Mouse (Mus musculus): ENCODE data around the gene Armc3. TPM values are rescaled to one million over a fixed set of nuclear protein-coding genes. Genes with fewer than 3 reads are reported as not detected.
"Not testable (repeated sequence)": the region's sequence is repeated elsewhere in the genome, so short reads cannot be mapped to it uniquely, and the experiment has no call there.

Armc3 gene
- total RNA-seq, 2 experiments from 2014 or later: not detected

GRCm38 (mm10) chr2:19269955-19270354 lies 70.9 kb downstream of the Armc3 start:
- intact Hi-C loops (cut with DNase I): loop anchor here (10.0 kb wide), 1 partner anchor 505 kb away; no protein-coding TSS in a partner anchor
- DNase-seq: no peak

GRCm38 (mm10) chr2:19270709-19271120 lies 71.6 kb downstream of the Armc3 start:
- intact Hi-C loops (cut with DNase I): loop anchor here (10.0 kb wide), 1 partner anchor 506 kb away; no protein-coding TSS in a partner anchor
- DNase-seq: no peak

- DNase-seq: no peak
- intact Hi-C loops (cut with DNase I): loop anchor here (10.0 kb wide), 1 partner anchor 510 kb away; no protein-coding TSS in a partner anchor
Observed at GRCm38 (mm10) chr2:19274583-19274982, 75.5 kb downstream of the Armc3 start.

- intact Hi-C loops (cut with DNase I): loop anchor here (2.0 to 10.0 kb wide), 4 partner anchors 403 to 1249 kb away; partner anchors contain the start of gene Bmi1
- DNase-seq: peak; percentile 86 to 92
Observed at GRCm38 (mm10) chr2:19275602-19276539, 76.8 kb downstream of the Armc3 start.

GRCm38 (mm10) chr2:19280331-19280730 lies 81.2 kb downstream of the Armc3 start:
- no peak for DNase-seq
- intact Hi-C loops (cut with DNase I): loop anchor here (2.0 kb wide), 1 partner anchor 898 kb away; no protein-coding TSS in a partner anchor

- intact Hi-C loops (cut with DNase I): no loop called here
- DNase-seq: no peak
Observed at GRCm38 (mm10) chr2:19292366-19292765, 93.3 kb downstream of the Armc3 start.

- no peak for DNase-seq
- intact Hi-C loops (cut with DNase I): no loop called here
Observed at GRCm38 (mm10) chr2:19300345-19301089, 101.4 kb downstream of the Armc3 start.

GRCm38 (mm10) chr2:19301251-19301650 lies 102.1 kb downstream of the Armc3 start:
- intact Hi-C loops (cut with DNase I): no loop called here
- peak; percentile 5 to 10 for DNase-seq

GRCm38 (mm10) chr2:19303087-19303486 lies 104.0 kb downstream of the Armc3 start:
- intact Hi-C loops (cut with DNase I): not testable (repeated sequence)

GRCm38 (mm10) chr2:19310498-19310897 lies 111.4 kb downstream of the Armc3 start:
- DNase-seq: no peak

More at GRCm38 (mm10) chr2:19303087-19303486, 104.0 kb downstream of the Armc3 start:
- not testable (repeated sequence) for DNase-seq

GRCm38 (mm10) chr2:19316056-19316455 lies 117.0 kb downstream of the Armc3 start:
- intact Hi-C loops (cut with DNase I): no loop called here
- no peak for DNase-seq

More at GRCm38 (mm10) chr2:19310498-19310897, 111.4 kb downstream of the Armc3 start:
- intact Hi-C loops (cut with DNase I): no loop called here

- no peak for DNase-seq
- intact Hi-C loops (cut with DNase I): no loop called here
Observed at GRCm38 (mm10) chr2:19316691-19317090, 117.6 kb downstream of the Armc3 start.

- intact Hi-C loops (cut with DNase I); DNase-seq: not testable (repeated sequence)
Observed at GRCm38 (mm10) chr2:19317151-19317812, 118.2 kb downstream of the Armc3 start.

GRCm38 (mm10) chr2:19318499-19318898 lies 119.4 kb downstream of the Armc3 start:
- intact Hi-C loops (cut with DNase I): no loop called here
- DNase-seq: no peak

GRCm38 (mm10) chr2:19319284-19319683 lies 120.2 kb downstream of the Armc3 start:
- DNase-seq: no peak
- intact Hi-C loops (cut with DNase I): no loop called here

- DNase-seq: no peak
- intact Hi-C loops (cut with DNase I): no loop called here
Observed at GRCm38 (mm10) chr2:19322448-19322847, 123.3 kb downstream of the Armc3 start.

GRCm38 (mm10) chr2:19326376-19326775 lies 127.3 kb downstream of the Armc3 start:
- intact Hi-C loops (cut with DNase I): no loop called here
- no peak for DNase-seq

GRCm38 (mm10) chr2:19327811-19328210 lies 128.7 kb downstream of the Armc3 start:
- intact Hi-C loops (cut with DNase I): no loop called here
- DNase-seq: no peak

GRCm38 (mm10) chr2:19343901-19344635 lies 145.0 kb downstream of the Armc3 start:
- DNase-seq: peak; percentile 26 to 45
- intact Hi-C loops (cut with DNase I): loop anchor here (2.0 to 10.0 kb wide), 5 partner anchors 471 to 1699 kb away; no protein-coding TSS in a partner anchor
